Mouse (Mus musculus) G1E-ER4 (cell line): Measurements from ENCODE around the gene Egfl7. TPM values are rescaled to one million over a fixed set of nuclear protein-coding genes. Genes with fewer than 3 reads are reported as not detected.

ENCODE experiments used
- GATA1 ChIP-seq: IDR thresholded peaks from one replicate; pipeline ENCODE4 v1.8.0; 2012; ENCODE audit warnings: low read length, inconsistent platforms
- polyA plus RNA-seq: library from polyadenylated mRNA; stranded (reverse); fragments of >175 nt; gene quantifications from 2 replicates; pipeline ENCODE4 v1.2.3, GENCODE M21; 2012

Egfl7 gene
- polyA plus RNA-seq, 1 experiment = 170 TPM

GRCm38 (mm10) chr2:26614903-26615302, 35.1 kb downstream of the Egfl7 start:
- TF ChIP-seq GATA1 = no peak

GRCm38 (mm10) chr2:26615459-26616124, 35.8 kb downstream of the Egfl7 start:
- no peak for TF ChIP-seq GATA1

GRCm38 (mm10) chr2:26617331-26617730, 37.5 kb downstream of the Egfl7 start:
- no peak for TF ChIP-seq GATA1

GRCm38 (mm10) chr2:26617928-26618327, 38.1 kb downstream of the Egfl7 start:
- no peak for TF ChIP-seq GATA1

- no peak for TF ChIP-seq GATA1
Observed at GRCm38 (mm10) chr2:26621246-26621645, 41.4 kb downstream of the Egfl7 start.

DNA sequence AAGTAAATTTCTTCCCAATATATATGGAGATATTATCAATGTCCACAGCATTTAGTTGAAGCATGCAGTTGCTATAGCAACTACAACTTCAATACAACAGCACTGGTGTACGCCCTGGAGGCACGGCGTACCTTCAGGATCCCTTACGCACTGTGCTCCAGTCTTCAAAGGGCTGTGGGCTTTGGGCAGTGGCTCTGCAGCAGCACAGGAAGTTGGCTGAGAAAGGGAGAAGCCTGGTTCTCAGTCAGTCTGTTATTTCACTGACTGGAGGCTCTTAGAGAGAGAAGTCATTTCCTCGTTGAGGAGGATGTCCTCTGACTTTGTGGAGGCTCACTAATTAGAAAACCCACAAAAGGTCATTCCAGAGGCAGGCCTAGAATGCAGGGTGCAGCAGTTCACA, 43.2 kb downstream of the Egfl7 start:
- no peak for TF ChIP-seq GATA1

GRCm38 (mm10) chr2:26625419-26625818, 45.6 kb downstream of the Egfl7 start:
- TF ChIP-seq GATA1 = no peak

DNA sequence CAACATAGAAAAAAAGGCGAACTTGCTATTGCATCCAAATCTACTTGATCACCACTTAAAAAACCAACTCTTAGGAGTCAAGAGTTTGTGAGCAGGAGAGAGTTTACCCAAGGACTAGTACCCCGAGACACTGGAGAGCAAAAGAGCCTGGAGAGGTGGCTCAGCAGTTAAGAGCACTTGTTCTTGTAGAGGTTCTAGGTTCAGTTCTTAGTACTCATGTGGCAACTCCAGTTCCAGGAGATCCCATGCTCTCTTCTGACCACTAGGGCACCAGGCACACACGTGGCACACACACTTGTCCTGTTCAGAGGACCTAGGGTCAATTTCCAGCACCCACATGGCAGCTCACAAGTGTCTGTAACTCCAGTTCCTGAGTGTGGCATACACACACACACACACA, 46.3 kb downstream of the Egfl7 start:
- TF ChIP-seq GATA1 = no peak

- TF ChIP-seq GATA1 = no peak
Observed at GRCm38 (mm10) chr2:26627921-26628739, 48.3 kb downstream of the Egfl7 start, which contains the start of gene Fam69b. Gene Fam69b (plus strand): TSS chr2:26628457.

DNA sequence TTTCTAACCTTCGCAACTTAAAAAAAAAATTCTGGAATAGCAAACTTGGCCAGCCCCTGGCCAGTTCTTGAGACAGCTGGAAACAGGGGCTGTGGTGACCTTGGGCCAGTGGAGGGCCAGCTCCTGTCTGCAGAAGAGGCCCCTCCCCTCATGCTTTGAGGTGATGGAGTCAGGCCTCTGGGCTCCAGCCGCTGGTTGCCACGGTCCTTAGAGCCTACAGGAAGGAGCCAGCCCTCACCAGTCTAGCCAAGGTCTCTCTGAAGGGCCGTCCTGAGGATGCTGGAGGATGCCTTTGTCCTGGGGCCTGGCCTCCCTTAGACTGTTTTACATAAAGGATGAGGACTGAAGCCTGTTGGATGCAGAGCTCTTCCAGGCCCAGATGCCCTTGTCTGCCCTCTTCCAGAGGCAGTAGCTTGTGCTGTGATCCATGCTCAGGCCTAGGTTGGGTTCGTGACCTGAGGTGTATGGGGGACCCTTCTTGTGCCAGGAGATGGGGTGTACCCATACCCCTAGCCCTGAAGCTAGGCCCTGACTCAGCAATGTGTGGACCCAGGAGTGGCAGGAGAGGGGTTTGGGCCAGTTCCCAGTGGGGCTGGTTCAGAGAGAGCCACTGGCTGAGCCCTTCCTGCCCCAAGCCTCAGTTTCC, 49.1 kb downstream of the Egfl7 start:
- TF ChIP-seq GATA1 = no peak

DNA sequence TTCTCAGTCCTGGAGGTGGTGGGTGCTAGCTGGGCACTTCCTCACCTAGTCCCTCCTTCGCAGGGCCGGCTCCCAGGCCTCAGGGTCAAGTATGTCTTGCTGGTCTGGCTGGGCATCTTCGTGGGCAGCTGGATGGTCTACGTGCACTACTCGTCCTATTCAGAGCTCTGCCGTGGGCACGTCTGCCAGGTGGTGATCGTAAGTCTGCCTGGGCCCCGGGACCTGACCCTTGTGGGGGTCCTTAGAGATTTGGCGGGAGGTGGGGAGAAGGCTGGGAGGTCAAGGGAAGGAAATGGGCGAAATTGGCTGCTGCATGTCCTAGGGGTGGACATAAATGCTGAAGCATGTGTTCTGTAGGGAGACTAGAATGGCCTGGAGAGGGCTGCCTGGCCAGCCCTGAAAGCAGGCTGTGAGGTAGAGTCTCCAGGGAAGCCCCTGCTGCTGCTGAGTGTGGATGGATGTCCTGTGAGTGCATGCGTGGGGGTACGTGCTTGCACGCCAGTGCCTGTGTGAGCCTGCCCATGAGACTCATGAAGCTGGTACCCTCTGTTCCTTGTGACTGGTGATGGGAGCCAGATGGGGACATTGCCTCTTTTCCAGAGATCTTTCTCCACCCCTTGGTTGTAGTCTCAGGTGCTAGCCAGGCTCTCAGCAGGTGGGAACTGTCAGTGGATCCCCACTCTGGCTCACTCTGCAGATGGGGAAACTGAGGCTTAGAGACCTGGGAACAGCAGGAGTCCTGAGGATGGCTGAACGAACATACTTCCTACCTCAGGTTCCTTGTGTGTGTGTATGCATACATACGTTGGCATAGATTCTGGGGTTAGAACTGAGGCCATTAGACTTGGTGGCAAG, 53.0 kb downstream of the Egfl7 start:
- TF ChIP-seq GATA1 = no peak

- TF ChIP-seq GATA1 = no peak
Observed at GRCm38 (mm10) chr2:26633953-26634530, 54.2 kb downstream of the Egfl7 start.

DNA sequence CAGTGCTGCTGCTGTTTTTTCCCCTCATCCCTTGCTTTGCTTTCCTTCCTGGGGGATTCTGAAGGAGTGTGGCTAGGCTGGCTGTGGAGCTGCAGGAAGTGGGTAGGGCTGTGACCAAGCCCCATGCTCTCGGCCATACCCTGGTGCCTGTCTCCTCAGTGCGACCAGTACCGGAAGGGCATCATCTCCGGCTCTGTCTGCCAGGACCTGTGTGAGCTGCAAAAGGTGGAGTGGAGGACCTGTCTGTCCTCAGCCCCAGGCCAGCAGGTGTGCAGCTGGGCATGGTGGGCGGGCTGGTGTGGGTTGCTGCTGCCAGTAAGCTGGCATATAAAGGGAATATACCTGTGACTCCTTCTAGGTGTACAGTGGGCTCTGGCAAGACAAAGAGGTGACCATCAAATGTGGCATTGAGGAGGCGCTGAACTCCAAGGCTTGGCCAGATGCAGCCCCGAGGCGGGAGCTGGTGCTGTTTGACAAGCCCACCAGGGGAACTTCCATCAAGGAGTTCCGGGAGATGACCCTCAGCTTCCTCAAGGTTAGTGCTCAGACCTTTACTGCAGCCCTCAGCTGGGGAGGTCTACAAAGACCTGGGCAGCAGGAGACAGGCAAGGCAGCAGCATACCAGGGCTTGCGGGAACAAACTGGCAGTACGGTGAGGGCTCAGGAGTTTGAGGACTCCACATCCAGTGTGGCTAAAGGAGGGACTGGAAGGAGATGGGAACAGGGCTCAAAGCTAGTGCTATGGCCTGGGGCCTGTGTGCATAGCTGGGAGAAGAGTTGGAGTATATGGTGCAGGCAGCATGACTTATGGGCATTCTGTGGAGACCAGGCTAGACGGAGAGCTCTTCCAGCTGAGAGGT, 55.0 kb downstream of the Egfl7 start:
- TF ChIP-seq GATA1 = no peak
